Mouse (Mus musculus) MEL (cell line): Measurements from ENCODE around the gene Fam83d.

Experiments used
- HCFC1 ChIP-seq: IDR thresholded peaks from 2 replicates; pipeline ENCODE4 v1.6.1; 2012; ENCODE audit warnings: low read depth, mild to moderate bottlenecking, inconsistent platforms, low read length, improper control_type of control experiment, moderate library complexity
- POLR2A ChIP-seq, 2 experiments: IDR thresholded peaks; 2 replicates each; pipeline ENCODE4 v1.6.1; 2011 to 2012; ENCODE audit warnings: low read length in 2 of 2, mild to moderate bottlenecking in 2 of 2, control low read depth in 1 of 2, improper control_type of control experiment in 1 of 2, low read depth in 1 of 2, moderate library complexity in 1 of 2; ENCODE audit not compliant: control insufficient read depth in 1 of 2, insufficient read depth in 1 of 2, poor library complexity in 1 of 2

- no peak for TF ChIP-seq HCFC1
- no peak for TF ChIP-seq POLR2A (IDR thresholded peaks at IDR 0.05; ENCODE audit: control insufficient read depth in 1 of 2, insufficient read depth in 1 of 2, low read depth in 1 of 2, low read length in 2 of 2, poor library complexity in 1 of 2)
Measured at GRCm38 (mm10) chr2:158795875-158796274, 28.0 kb downstream of the Fam83d start.
